Mouse (Mus musculus): ENCODE measurements at regions not wholly inside any gene's neighbourhood (a gene's known extent, or its start where the extent isn't known, plus 50 kb on each side); places are given as distances from the start of the nearest gene placed in this dataset.

DNA sequence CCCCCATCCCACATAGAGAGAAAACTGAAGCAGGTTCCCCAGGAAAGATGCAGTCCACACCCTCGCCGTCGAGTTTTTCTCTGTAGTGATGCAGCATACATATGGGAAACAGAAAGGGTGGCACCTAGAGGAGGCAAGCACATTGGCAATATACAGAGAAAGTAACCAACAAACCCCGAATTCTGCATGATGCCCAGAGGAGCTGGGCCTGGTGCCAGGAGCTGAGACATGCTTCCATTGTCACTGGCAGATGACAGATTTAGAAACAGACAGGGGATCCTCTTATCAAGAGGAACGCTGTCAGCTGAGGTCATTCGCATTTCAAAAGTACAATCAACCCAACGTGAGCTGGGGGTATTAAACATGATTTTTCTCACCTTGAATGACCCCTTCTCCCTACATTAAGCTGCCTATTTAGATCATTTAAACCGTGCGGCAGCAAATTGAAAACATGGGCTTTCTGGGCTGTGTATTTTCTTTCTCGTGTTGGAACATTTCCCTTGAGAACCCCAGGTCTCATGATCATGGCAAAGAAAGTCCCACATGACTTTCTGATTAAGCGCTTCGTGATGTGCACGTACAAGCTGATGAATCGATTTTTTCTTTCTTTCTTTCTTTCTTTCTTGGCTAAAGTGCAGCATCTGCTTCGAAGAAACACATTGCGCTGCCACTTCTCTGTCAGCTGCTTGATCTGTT lies 118.4 kb upstream of the Rnaseh2b start:
- no peaks in the 10 kb centered on the region for H3K79me2 ChIP-seq (ENCODE audit: control insufficient read depth, insufficient read depth, low read length, poor library complexity)
- H3K9ac ChIP-seq (ENCODE audit: control insufficient read depth, low read depth, low read length, poor library complexity, severe bottlenecking), result no peak overlapping the region
- H3K27ac ChIP-seq (ENCODE audit: control insufficient read depth, low read depth, low read length), result no peak overlapping the region
- H3K36me3 ChIP-seq (ENCODE audit: control insufficient read depth in 1 of 2, insufficient read depth in 2 of 2, low read length in 2 of 2), result no peaks in the 10 kb centered on the region
- DNase-seq (ENCODE audit: low read depth, low spot score), result peak; percentile 11
- H3K4me3 ChIP-seq (ENCODE audit: control insufficient read depth in 1 of 2, insufficient read depth in 1 of 2, low read depth in 2 of 2, low read length in 2 of 2), result no peak overlapping the region
- no peaks in the 10 kb centered on the region; a peak in 1 of 4 replicates for H3K27me3 ChIP-seq (ENCODE audit: control insufficient read depth in 1 of 2, insufficient read depth in 2 of 2, low read length in 2 of 2)
- H3K9me3 ChIP-seq (replicated peaks; ENCODE audit: insufficient read depth, low read length), result no peaks in the 10 kb centered on the region
- peaks cover 4 to 15% of the 10 kb centered on the region in 2 experiments; a peak in 1 of 4 replicates for H3K4me1 ChIP-seq (ENCODE audit: control insufficient read depth in 1 of 2, insufficient read depth in 2 of 2, low read length in 2 of 2)
- TF ChIP-seq CHD2 (IDR thresholded peaks at IDR 0.05; ENCODE audit: low read length) (no peak), MEF2A (IDR thresholded peaks at IDR 0.05; ENCODE audit: extremely low read depth, insufficient replicate concordance, low read depth, low read length, poor library complexity, severe bottlenecking) (no peak), CHD1 (IDR thresholded peaks at IDR 0.05; ENCODE audit: low read depth, low read length) (no peak), JUND (IDR thresholded peaks at IDR 0.05; ENCODE audit: low read depth, low read length) (no peak), USF1 (IDR thresholded peaks at IDR 0.05; ENCODE audit: low read depth, low read length) (0 out of 2 replicates have a peak, but pooled peaks have one; percentile 9), SIN3A (IDR thresholded peaks at IDR 0.05; ENCODE audit: low read length) (peak; percentile 31; the same call in 1 of the 2 replicates), SMC3 (IDR thresholded peaks at IDR 0.05; ENCODE audit: low read depth, low read length) (no peak), E2F4 (IDR thresholded peaks at IDR 0.05; ENCODE audit: borderline replicate concordance, low read depth, low read length) (no peak), ETS1 (IDR thresholded peaks at IDR 0.05; ENCODE audit: low read depth, low read length) (peak; percentile 77), NELFE (IDR thresholded peaks at IDR 0.05; ENCODE audit: low read depth, low read length) (no peak), GATA1 (IDR thresholded peaks at IDR 0.05; ENCODE audit: low read depth, low read length) (0 out of 2 replicates have a peak, but pooled peaks have one; percentile 12), TAL1 (IDR thresholded peaks at IDR 0.05; ENCODE audit: low read length) (no peak), TCF12 (IDR thresholded peaks at IDR 0.05; ENCODE audit: low read depth, low read length) (no peak), POLR2A (IDR thresholded peaks at IDR 0.05; ENCODE audit: control insufficient read depth in 1 of 2, insufficient read depth in 1 of 2, low read depth in 1 of 2, low read length in 2 of 2, poor library complexity in 1 of 2) (no peak), RAD21 (IDR thresholded peaks at IDR 0.05; ENCODE audit: low read depth, low read length) (no peak), EP300 (IDR thresholded peaks at IDR 0.05; ENCODE audit: low read depth in 1 of 2, low read length in 2 of 2) (no peak), MAX (IDR thresholded peaks at IDR 0.05; ENCODE audit: low read length) (no peak)

DNA sequence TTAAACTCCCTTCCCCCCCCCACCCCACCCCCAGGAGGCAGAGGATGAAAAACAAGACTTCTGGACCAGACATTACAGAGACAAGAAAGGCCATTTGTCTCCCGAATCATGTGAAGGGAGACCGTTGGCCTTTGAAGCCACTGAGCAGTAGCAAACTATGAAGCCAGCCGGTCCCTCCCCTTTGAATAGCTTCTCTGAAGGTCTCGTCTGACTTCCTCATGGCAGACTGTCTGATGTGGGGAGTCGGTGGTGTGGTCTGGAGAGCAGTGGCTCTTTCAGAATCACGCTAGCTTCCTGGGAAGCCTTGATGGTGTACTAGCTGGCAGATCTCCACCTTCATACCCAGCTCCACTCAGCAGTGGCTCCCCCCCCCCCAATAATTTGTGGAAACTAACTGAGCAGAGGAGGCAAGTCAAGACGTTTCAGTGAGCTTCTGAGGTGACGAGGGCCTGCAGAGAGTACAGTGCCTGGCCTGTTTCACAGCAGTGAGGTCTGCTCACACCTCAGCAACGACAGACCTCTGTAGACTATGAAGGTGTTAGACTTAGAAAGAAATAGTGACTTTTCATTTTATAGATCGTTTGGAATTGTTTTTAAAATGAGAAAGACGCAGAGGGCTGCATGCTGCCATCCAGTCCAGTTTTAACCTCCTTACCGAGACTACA lies 116.9 kb upstream of the Rnaseh2b start:
- Histone ChIP-seq H3K4me1 (ENCODE audit: control insufficient read depth in 1 of 2, insufficient read depth in 2 of 2, low read length in 2 of 2) (peaks cover 4 to 13% of the 10 kb centered on the region in 2 experiments; a peak in 1 of 4 replicates), H3K79me2 (ENCODE audit: control insufficient read depth, insufficient read depth, low read length, poor library complexity) (no peaks in the 10 kb centered on the region), H3K27me3 (ENCODE audit: control insufficient read depth in 1 of 2, insufficient read depth in 2 of 2, low read length in 2 of 2) (no peaks in the 10 kb centered on the region; a peak in 2 of 4 replicates), H3K4me3 (ENCODE audit: control insufficient read depth in 1 of 2, insufficient read depth in 1 of 2, low read depth in 2 of 2, low read length in 2 of 2) (peak overlapping the region in 1 of 2 experiments; percentile 15; a peak in 1 of 4 replicates), H3K9ac (ENCODE audit: control insufficient read depth, low read depth, low read length, poor library complexity, severe bottlenecking) (no peak overlapping the region), H3K9me3 (replicated peaks; ENCODE audit: insufficient read depth, low read length) (no peaks in the 10 kb centered on the region), H3K36me3 (ENCODE audit: control insufficient read depth in 1 of 2, insufficient read depth in 2 of 2, low read length in 2 of 2) (no peaks in the 10 kb centered on the region), H3K27ac (ENCODE audit: control insufficient read depth, low read depth, low read length) (no peak overlapping the region)
- DNase-seq (ENCODE audit: low read depth, low spot score), result no peak
- TF ChIP-seq ETS1 (IDR thresholded peaks at IDR 0.05; ENCODE audit: low read depth, low read length) (no peak), NELFE (IDR thresholded peaks at IDR 0.05; ENCODE audit: low read depth, low read length) (no peak), TBP (IDR thresholded peaks at IDR 0.05; ENCODE audit: low read depth, low read length) (no peak), ZNF384 (IDR thresholded peaks at IDR 0.05; ENCODE audit: low read depth, low read length) (no peak)

All from MEL (cell line).